Mouse (Mus musculus): ENCODE measurements at regions not wholly inside any gene's neighbourhood (a gene's known extent, or its start where the extent isn't known, plus 50 kb on each side); places are given as distances from the start of the nearest gene placed in this dataset.

DNA sequence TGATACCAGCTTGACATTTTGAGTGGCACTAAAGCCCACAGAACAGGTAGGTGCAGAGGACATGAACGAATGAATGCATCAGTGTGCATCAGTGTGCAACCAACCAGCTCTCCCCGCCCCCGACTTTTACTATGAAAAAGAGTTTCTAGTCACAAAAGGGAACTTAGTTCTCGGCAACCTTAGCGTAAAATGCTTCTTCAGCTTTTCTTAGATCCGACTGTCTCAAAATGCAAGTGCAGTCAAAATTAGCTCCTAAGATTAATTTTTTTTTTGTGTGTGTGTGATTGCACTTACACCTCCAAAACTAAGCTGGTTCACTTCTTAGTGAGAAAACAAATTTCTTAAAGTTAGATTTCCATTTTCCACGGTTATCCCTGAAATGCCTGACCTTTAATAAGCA, 77.1 kb upstream of the Zeb2 start:
- TF ChIP-seq CTCF (IDR thresholded peaks at IDR 0.05; ENCODE audit: borderline replicate concordance, insufficient read depth, low read depth, low read length) (no peak), POLR2A (IDR thresholded peaks at IDR 0.05; ENCODE audit: borderline replicate concordance, insufficient read depth, low read length) (no peak)
- 77% methylated on average over 7 of the region's 7 CpGs for WGBS
- no peak for DNase-seq
- no peak overlapping the region for H3K4me3 ChIP-seq (replicated peaks; ENCODE audit: insufficient read depth, low read depth, low read length)
- no peaks in the 10 kb centered on the region; the same call in 1 of the 2 replicates for H3K27me3 ChIP-seq (ENCODE audit: control insufficient read depth, insufficient read depth, low read length)
- H3K4me1 ChIP-seq (ENCODE audit: control insufficient read depth, insufficient read depth, low read length), result no peaks in the 10 kb centered on the region
- no peak overlapping the region for H3K27ac ChIP-seq (ENCODE audit: insufficient read depth, low read length)

- no peak for TF ChIP-seq POLR2A (IDR thresholded peaks at IDR 0.05; ENCODE audit: borderline replicate concordance, insufficient read depth, low read length)
- TF ChIP-seq CTCF (IDR thresholded peaks at IDR 0.05; ENCODE audit: borderline replicate concordance, insufficient read depth, low read depth, low read length), result no peak
- Histone ChIP-seq H3K27me3 (ENCODE audit: control insufficient read depth, insufficient read depth, low read length) (no peaks in the 10 kb centered on the region; the same call in 1 of the 2 replicates), H3K4me1 (ENCODE audit: control insufficient read depth, insufficient read depth, low read length) (no peaks in the 10 kb centered on the region), H3K4me3 (replicated peaks; ENCODE audit: insufficient read depth, low read depth, low read length) (no peak overlapping the region), H3K27ac (ENCODE audit: insufficient read depth, low read length) (no peak overlapping the region)
- no peak for DNase-seq
These were observed 68.4 kb upstream of the Zeb2 start for GRCm38 (mm10) chr2:45185621-45185999.

DNA sequence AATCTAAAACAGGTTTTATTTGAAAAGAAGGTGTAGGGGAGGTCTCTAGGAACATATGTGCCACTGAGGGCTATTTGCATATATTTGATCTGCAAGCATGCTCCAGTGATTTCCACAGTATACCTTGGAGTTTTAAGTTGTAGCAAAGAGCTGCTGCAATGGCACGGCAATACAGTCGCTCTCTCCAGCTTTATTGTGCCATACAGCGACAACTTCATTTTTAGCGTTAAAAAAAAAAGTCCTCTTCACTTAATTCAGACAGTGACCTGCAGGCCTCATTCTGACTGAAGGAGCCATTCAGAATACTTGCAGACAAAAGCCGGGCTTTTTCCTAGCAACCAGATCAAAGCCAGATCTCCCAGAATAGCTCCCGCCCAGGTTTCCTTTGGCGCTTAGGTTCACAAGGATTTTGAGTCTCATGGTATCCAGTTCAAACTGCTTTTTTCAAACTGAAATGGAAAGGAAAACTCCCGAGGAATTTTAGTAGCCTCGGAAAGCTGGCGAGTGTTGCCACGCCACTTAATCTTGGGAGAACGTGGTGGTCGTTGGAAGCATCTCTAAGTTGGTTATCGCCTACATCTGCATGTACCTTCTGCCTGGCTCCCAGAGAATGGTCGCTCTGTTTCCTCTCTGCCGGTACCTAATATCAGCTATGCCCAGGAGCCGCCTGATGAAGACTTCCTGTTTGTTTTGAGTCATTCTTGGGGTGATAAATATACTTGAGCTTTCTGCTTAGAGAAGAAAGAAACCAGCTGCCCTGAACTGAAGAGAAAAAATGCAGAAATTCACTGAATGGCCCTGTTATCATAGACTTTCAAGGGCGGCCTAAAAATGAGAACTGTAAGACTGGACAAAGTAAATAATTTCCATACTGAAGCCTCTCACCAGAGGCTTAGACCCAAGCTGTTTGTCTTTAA, 67.8 kb upstream of the Zeb2 start:
- WGBS, result 40% methylated on average over 18 of the region's 18 CpGs
- H3K4me3 ChIP-seq (replicated peaks; ENCODE audit: insufficient read depth, low read depth, low read length), result no peak overlapping the region
- no peak for TF ChIP-seq CTCF (IDR thresholded peaks at IDR 0.05; ENCODE audit: borderline replicate concordance, insufficient read depth, low read depth, low read length)
- no peak for TF ChIP-seq POLR2A (IDR thresholded peaks at IDR 0.05; ENCODE audit: borderline replicate concordance, insufficient read depth, low read length)
- H3K4me1 ChIP-seq (ENCODE audit: control insufficient read depth, insufficient read depth, low read length), result no peaks in the 10 kb centered on the region
- H3K27ac ChIP-seq (ENCODE audit: insufficient read depth, low read length), result no peak overlapping the region
- DNase-seq, result no peak
- H3K27me3 ChIP-seq (ENCODE audit: control insufficient read depth, insufficient read depth, low read length), result no peaks in the 10 kb centered on the region; the same call in 1 of the 2 replicates

DNA sequence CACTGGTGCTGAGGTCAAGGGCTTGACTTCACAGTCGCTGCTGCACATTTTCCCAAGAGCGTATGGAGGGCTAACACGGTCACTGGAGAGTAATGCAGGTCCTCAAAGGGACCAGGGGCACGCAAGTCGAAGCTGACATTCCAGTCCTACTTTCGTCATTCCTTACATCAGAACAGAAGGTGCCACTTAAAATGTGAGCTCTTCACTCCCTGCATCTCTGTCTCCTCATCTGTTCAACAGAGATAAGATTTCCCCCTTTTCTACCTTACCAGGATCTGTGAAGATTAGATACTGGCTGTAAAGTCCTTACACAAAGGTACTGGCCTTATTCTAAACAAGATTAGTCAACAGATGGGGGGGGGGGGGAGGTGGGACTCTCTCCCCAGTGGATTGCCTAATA, 67.0 kb upstream of the Zeb2 start:
- TF ChIP-seq POLR2A (IDR thresholded peaks at IDR 0.05; ENCODE audit: borderline replicate concordance, insufficient read depth, low read length) (no peak), CTCF (IDR thresholded peaks at IDR 0.05; ENCODE audit: borderline replicate concordance, insufficient read depth, low read depth, low read length) (no peak)
- Histone ChIP-seq H3K4me3 (replicated peaks; ENCODE audit: insufficient read depth, low read depth, low read length) (no peak overlapping the region), H3K27me3 (ENCODE audit: control insufficient read depth, insufficient read depth, low read length) (no peaks in the 10 kb centered on the region; the same call in 1 of the 2 replicates), H3K4me1 (ENCODE audit: control insufficient read depth, insufficient read depth, low read length) (no peaks in the 10 kb centered on the region), H3K27ac (ENCODE audit: insufficient read depth, low read length) (no peak overlapping the region)
- WGBS, result 84% methylated on average over 6 of the region's 6 CpGs
- no peak for DNase-seq

- H3K27ac ChIP-seq (ENCODE audit: insufficient read depth, low read length), result no peak overlapping the region
These were observed 65.7 kb upstream of the Zeb2 start for GRCm38 (mm10) chr2:45182876-45183275.

DNA sequence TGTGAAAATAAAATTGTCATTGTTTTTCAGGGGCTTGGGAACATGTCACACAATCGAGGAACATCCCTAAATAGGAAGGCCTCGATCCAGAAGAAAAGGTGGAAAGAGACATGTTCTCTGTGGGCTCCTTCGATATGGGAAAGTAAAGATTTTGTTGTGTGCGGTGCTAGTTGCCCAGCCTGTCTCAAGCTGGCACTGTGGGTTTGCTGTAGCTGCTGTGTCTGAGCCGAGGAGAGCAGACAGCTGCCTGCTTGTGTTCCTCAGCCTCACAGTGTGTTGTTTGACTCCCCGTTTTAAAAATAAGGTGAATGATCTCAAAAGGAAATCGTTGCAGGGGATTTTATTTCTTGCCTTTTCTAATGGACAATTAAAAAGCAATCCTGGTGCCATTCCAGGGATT, 64.4 kb upstream of the Zeb2 start:
- Histone ChIP-seq H3K4me3 (replicated peaks; ENCODE audit: insufficient read depth, low read depth, low read length) (no peak overlapping the region), H3K27me3 (ENCODE audit: control insufficient read depth, insufficient read depth, low read length) (no peaks in the 10 kb centered on the region; the same call in 1 of the 2 replicates), H3K27ac (ENCODE audit: insufficient read depth, low read length) (no peak overlapping the region), H3K4me1 (ENCODE audit: control insufficient read depth, insufficient read depth, low read length) (no peaks in the 10 kb centered on the region)
- DNase-seq, result no peak
- TF ChIP-seq POLR2A (IDR thresholded peaks at IDR 0.05; ENCODE audit: borderline replicate concordance, insufficient read depth, low read length) (no peak), CTCF (IDR thresholded peaks at IDR 0.05; ENCODE audit: borderline replicate concordance, insufficient read depth, low read depth, low read length) (no peak)
- 12% methylated on average over 7 of the region's 7 CpGs for WGBS

More at GRCm38 (mm10) chr2:45182876-45183275, 65.7 kb upstream of the Zeb2 start:
- Histone ChIP-seq H3K4me1 (ENCODE audit: control insufficient read depth, insufficient read depth, low read length) (no peaks in the 10 kb centered on the region), H3K27me3 (ENCODE audit: control insufficient read depth, insufficient read depth, low read length) (no peaks in the 10 kb centered on the region; the same call in 1 of the 2 replicates), H3K4me3 (replicated peaks; ENCODE audit: insufficient read depth, low read depth, low read length) (no peak overlapping the region)
- WGBS, result 15% methylated on average over 1 of the region's 1 CpGs
- DNase-seq, result no peak
- no peak for TF ChIP-seq CTCF (IDR thresholded peaks at IDR 0.05; ENCODE audit: borderline replicate concordance, insufficient read depth, low read depth, low read length)
- no peak for TF ChIP-seq POLR2A (IDR thresholded peaks at IDR 0.05; ENCODE audit: borderline replicate concordance, insufficient read depth, low read length)

- H3K4me3 ChIP-seq (replicated peaks; ENCODE audit: insufficient read depth, low read depth, low read length), result no peak overlapping the region
- 98% methylated on average over 1 of the region's 1 CpGs for WGBS
- H3K27ac ChIP-seq (ENCODE audit: insufficient read depth, low read length), result no peak overlapping the region
- DNase-seq, result no peak
- TF ChIP-seq CTCF (IDR thresholded peaks at IDR 0.05; ENCODE audit: borderline replicate concordance, insufficient read depth, low read depth, low read length) (no peak), POLR2A (IDR thresholded peaks at IDR 0.05; ENCODE audit: borderline replicate concordance, insufficient read depth, low read length) (no peak)
- H3K27me3 ChIP-seq (ENCODE audit: control insufficient read depth, insufficient read depth, low read length), result no peaks in the 10 kb centered on the region; the same call in 1 of the 2 replicates
- no peaks in the 10 kb centered on the region for H3K4me1 ChIP-seq (ENCODE audit: control insufficient read depth, insufficient read depth, low read length)
These were observed 61.8 kb upstream of the Zeb2 start for GRCm38 (mm10) chr2:45178849-45179453.
